Mouse (Mus musculus) embryonic facial prominence, embryonic 11.5 days (tissue): ENCODE data around the gene Gm10220. TPM values are rescaled to one million over a fixed set of nuclear protein-coding genes. Genes with fewer than 3 reads are reported as not detected.
"Not testable (repeated sequence)": the region's sequence is repeated elsewhere in the genome, so short reads cannot be mapped to it uniquely, and the experiment has no call there.

Source experiments
- ATAC-seq: fragments of 200-750 bp; cut with Nextera tagmentation; replicated peaks from 2 replicates; pipeline ENCODE4 v1.8.0; 2017; ENCODE audit warnings: low read depth; ENCODE audit not compliant: insufficient number of reproducible peaks, low FRiP score, low TSS enrichment
- DNase-seq: peaks from one replicate; pipeline ENCODE4 v3.0.0-alpha.2; 2015; ENCODE audit warnings: low spot score
- H3K27ac ChIP-seq: fragments of 300-500 bp; sonication (generic); replicated peaks from 2 replicates; pipeline ENCODE4 v1.5.1; 2014; ENCODE audit warnings: mild to moderate bottlenecking, low read depth, low read length, control low read depth
- H3K27me3 ChIP-seq: fragments of 300-500 bp; sonication (generic); 2 replicates; pipeline ENCODE4 v1.6.1; 2014; ENCODE audit warnings: mild to moderate bottlenecking, low read length, moderate library complexity, mixed read lengths; ENCODE audit not compliant: control insufficient read depth, insufficient read depth
- H3K36me3 ChIP-seq: fragments of 300-500 bp; sonication (generic); replicated peaks from 2 replicates; pipeline ENCODE4 v1.6.1; 2014; ENCODE audit warnings: low read depth, mild to moderate bottlenecking, low read length, moderate library complexity, mixed read lengths; ENCODE audit not compliant: control insufficient read depth, insufficient read depth
- H3K4me1 ChIP-seq: fragments of 300-500 bp; sonication (generic); 2 replicates; pipeline ENCODE4 v1.6.1; 2014; ENCODE audit warnings: low read length, mixed read lengths; ENCODE audit not compliant: control insufficient read depth, insufficient read depth
- H3K4me2 ChIP-seq: fragments of 300-500 bp; sonication (generic); 2 replicates; pipeline ENCODE4 v1.6.1; 2014; ENCODE audit warnings: low read depth, mild to moderate bottlenecking, control low read depth, low read length, moderate library complexity
- H3K4me3 ChIP-seq: fragments of 300-500 bp; sonication (generic); 2 replicates; pipeline ENCODE4 v1.5.1; 2014; ENCODE audit warnings: low read depth, low read length, control low read depth
- H3K9ac ChIP-seq: fragments of 300-500 bp; sonication (generic); replicated peaks from 2 replicates; pipeline ENCODE4 v1.6.1; 2014; ENCODE audit warnings: mild to moderate bottlenecking, control low read depth, low read length
- H3K9me3 ChIP-seq: fragments of 300-500 bp; sonication (generic); replicated peaks from 2 replicates; pipeline ENCODE4 v1.6.1; 2016; ENCODE audit warnings: mild to moderate bottlenecking, low read length, inconsistent platforms, mixed read lengths; ENCODE audit not compliant: control insufficient read depth
- WGBS: fragments of 180-500 bp; shearing (Covaris S2); extraction: QIAGEN DNeasy Blood & Tissue Kit; methylation state at CpG from one replicate; pipeline ENCODE4 v1.1.7; 2014; 5-methylcytosine and 5-hydroxymethylcytosine counted together
- polyA plus RNA-seq: library from polyadenylated mRNA; unstranded; fragments of >200 nt; fragmentation: Nextera tagmentation; extraction: Ambion mirVana; gene quantifications from 2 replicates; pipeline ENCODE4 v1.2.1, GENCODE M21; 2014

Gm10220 gene
- polyA plus RNA-seq: not detected in 2 replicates

DNA sequence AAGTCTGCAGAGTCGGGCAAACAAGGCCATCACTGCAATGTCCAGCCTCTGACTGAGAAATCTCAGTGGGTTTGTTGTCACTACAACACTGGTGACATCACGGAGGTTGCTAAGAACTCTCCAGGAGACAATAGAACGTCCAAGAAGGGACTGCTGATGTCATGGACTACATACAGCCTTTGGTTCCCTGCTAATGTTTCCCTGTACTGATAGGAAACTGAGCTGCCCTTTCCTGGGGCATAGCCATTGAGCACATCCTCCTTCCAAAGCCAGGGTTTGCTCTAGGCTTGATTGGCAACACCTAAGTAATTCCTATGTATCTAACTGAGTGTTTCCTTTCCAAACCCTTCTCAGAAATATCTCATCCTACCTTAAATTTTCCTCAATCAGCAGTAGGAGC is at the start of gene Gm10220:
Gene Gm10220 (minus strand): TSS at position 101 of the 400 bp plus-strand sequence.
- not testable (repeated sequence) for H3K9ac ChIP-seq, H3K36me3 ChIP-seq, H3K27me3 ChIP-seq, DNase-seq, H3K4me3 ChIP-seq, ATAC-seq, H3K27ac ChIP-seq, H3K4me2 ChIP-seq, H3K4me1 ChIP-seq, H3K9me3 ChIP-seq
- no CpG with 5 or more reads among the region's 3 CpGs for WGBS

DNA sequence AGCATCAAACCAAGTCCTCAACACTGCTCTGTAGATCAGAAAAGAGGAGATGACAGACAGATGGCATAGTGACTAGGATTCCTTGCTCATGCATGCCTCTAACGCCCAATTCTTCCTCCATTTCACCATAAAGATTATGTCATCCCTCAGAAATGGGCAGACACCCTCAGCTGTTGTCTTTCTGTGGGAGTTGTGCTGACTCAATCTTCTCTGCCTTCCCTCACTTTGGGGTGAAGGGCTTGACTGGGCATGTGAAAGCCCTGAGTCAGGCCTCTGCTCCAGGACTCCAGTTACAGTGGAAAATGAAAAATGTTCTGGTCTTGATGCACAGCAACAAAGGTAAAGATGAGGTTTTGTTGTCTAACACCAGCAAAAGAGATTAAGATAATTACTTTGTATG is 48.6 kb upstream of the Gm10220 start:
- Histone ChIP-seq H3K4me2 (no peak overlapping the region), H3K4me3 (no peak overlapping the region), H3K36me3 (no peaks in the 10 kb centered on the region), H3K27ac (no peak overlapping the region), H3K27me3 (no peaks in the 10 kb centered on the region), H3K9me3 (no peaks in the 10 kb centered on the region), H3K4me1 (no peaks in the 10 kb centered on the region), H3K9ac (no peak overlapping the region)
- DNase-seq (no peak), ATAC-seq (no peak)
- WGBS: 81% methylated on average over 1 of the region's 1 CpGs

DNA sequence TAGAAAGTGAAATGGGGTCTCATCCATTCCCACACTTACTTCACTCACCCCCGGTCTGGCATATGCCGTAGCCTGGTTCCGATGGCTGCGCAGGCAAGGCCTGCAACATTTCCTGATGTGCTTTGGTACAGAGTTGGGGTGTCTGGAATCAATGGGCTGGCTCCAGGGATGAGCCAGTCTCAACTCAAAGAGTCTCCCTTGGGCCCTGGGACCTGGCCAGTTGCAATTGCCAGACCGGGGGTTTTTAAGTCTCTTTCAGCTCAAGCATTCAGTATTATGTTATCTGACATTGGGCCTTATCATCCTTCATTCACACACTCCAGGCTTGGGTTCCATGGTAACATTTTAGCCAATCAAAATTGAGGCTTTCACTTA is 44.6 kb upstream of the Gm10220 start:
- H3K27me3 ChIP-seq: no peaks in the 10 kb centered on the region
- DNase-seq: no peak
- 89% methylated on average over 5 of the region's 5 CpGs for WGBS
- ATAC-seq: no peak
- H3K9ac ChIP-seq: no peak overlapping the region
- no peaks in the 10 kb centered on the region for H3K9me3 ChIP-seq
- H3K36me3 ChIP-seq: no peaks in the 10 kb centered on the region
- no peak overlapping the region for H3K4me2 ChIP-seq
- no peak overlapping the region for H3K27ac ChIP-seq
- H3K4me3 ChIP-seq: no peak overlapping the region
- H3K4me1 ChIP-seq: no peaks in the 10 kb centered on the region

DNA sequence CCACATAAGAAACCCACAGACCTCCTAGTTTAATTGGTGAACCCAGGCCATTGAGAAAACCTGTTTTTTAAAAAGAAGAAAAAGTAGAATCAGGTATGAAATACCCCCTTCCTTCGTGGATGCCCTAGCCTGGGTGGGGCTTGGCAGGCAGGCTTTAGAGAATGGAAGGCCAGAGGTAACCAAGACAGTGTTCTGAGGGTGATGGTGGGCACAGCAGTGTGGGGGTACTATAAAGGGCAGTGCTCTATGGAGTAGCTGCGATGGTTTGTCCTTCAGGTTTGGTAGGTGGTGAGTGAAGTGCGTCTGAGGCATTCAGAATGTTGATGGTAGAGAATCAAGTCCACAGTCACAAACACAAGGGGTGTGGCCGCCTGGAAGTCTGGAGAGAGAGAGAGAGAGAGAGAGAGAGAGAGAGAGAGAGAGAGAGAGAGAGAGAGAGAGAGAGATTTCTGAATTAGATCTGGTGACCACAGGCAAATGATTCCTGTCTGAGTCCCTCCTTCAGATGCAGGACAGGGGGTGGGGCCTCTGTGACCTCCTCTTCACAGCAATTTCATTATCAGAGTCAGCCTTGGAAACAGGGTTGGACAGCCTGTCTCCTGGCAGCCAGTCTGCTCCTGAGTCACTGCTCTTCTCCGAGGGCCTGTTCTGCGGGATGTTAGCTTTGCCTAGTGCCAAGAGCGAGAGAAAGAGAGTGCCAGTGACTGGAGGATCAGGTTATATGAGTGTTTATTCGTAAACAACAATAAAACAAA is 44.0 kb upstream of the Gm10220 start:
- Histone ChIP-seq H3K9me3 (no peaks in the 10 kb centered on the region), H3K36me3 (no peaks in the 10 kb centered on the region), H3K9ac (no peak overlapping the region), H3K27me3 (no peaks in the 10 kb centered on the region), H3K27ac (no peak overlapping the region), H3K4me1 (no peaks in the 10 kb centered on the region), H3K4me2 (no peak overlapping the region), H3K4me3 (no peak overlapping the region)
- DNase-seq (no peak), ATAC-seq (no peak)
- 78% methylated on average over 8 of the region's 8 CpGs for WGBS

DNA sequence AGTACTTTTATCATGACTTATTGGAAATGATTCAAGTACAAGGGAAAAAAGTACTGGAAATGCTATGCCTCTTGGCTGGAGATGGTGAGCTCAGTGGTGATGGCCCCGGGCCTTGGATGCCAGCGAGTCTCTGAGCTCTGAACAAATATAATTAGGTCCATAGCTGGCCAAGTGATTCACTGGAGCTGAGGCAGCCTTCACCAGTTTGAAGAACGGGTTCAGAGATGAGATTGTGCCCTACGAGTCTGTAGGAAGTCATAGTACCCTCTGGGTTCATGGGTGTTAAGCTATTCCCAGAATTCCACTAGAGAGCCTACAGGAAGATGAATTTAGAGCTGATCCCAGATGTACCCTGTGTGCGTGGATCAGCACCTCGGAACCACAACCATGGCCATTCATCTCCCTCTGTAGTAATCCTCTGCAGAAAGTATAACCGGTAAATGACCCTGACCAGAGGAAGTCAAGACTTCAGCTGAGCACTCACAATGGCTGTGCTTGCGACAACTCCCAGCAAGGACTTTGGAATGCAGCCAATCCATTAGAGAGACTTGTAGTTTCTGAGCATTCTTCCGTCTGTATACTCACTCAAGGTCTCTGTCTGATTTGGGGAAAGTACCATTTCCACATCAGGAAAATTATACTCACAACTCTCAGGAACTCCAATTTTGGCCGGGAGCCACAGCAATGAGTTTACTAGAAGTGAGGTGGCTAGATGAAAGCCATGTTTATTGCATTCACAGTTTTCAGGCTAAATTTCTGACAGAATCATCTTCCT is 36.4 kb upstream of the Gm10220 start:
- Histone ChIP-seq H3K4me1 (no peaks in the 10 kb centered on the region), H3K27me3 (no peaks in the 10 kb centered on the region), H3K27ac (no peak overlapping the region), H3K4me3 (no peak overlapping the region), H3K9me3 (no peaks in the 10 kb centered on the region), H3K9ac (no peak overlapping the region), H3K4me2 (no peak overlapping the region), H3K36me3 (no peaks in the 10 kb centered on the region)
- WGBS: 84% methylated on average over 10 of the region's 10 CpGs
- ATAC-seq: no peak
- DNase-seq: no peak

DNA sequence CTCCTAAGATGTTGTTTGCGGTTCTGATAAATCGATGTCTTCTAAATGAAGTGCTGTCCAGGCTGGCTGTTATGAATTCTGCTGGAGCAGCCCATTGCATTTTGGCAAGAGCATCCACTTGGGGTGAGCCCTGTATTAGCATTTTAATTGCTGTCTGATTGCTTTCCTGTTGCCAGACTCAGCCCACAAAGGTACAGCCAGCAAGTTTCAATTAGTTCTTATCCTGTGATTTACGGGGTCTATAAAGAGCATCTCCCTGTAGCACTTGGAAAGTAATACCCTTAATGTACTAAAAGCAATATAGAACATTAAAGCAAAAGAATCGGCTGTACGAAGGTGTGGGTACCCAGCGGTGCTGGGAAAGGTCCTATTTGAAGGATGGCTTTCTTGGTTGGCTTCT is 21.7 kb upstream of the Gm10220 start:
- ATAC-seq (no peak), DNase-seq (no peak)
- H3K4me3 ChIP-seq: no peak overlapping the region
- no peaks in the 10 kb centered on the region for H3K4me1 ChIP-seq
- H3K36me3 ChIP-seq: no peaks in the 10 kb centered on the region
- no peak overlapping the region for H3K27ac ChIP-seq
- no peak overlapping the region for H3K9ac ChIP-seq
- no peaks in the 10 kb centered on the region for H3K9me3 ChIP-seq
- no peak overlapping the region for H3K4me2 ChIP-seq
- no peaks in the 10 kb centered on the region for H3K27me3 ChIP-seq
- 87% methylated on average over 6 of the region's 6 CpGs for WGBS

DNA sequence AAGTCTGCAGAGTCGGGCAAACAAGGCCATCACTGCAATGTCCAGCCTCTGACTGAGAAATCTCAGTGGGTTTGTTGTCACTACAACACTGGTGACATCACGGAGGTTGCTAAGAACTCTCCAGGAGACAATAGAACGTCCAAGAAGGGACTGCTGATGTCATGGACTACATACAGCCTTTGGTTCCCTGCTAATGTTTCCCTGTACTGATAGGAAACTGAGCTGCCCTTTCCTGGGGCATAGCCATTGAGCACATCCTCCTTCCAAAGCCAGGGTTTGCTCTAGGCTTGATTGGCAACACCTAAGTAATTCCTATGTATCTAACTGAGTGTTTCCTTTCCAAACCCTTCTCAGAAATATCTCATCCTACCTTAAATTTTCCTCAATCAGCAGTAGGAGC is 16.0 kb downstream of the Gm10220 start, which contains the start of gene 5031410I06Rik:
Gene 5031410I06Rik (minus strand): TSS at position 101 of the 400 bp plus-strand sequence.
- H3K4me1 ChIP-seq, H3K27me3 ChIP-seq, H3K9ac ChIP-seq, H3K9me3 ChIP-seq, H3K4me3 ChIP-seq, H3K4me2 ChIP-seq, H3K36me3 ChIP-seq, ATAC-seq, H3K27ac ChIP-seq, DNase-seq: not testable (repeated sequence)
- no CpG with 5 or more reads among the region's 3 CpGs for WGBS

DNA sequence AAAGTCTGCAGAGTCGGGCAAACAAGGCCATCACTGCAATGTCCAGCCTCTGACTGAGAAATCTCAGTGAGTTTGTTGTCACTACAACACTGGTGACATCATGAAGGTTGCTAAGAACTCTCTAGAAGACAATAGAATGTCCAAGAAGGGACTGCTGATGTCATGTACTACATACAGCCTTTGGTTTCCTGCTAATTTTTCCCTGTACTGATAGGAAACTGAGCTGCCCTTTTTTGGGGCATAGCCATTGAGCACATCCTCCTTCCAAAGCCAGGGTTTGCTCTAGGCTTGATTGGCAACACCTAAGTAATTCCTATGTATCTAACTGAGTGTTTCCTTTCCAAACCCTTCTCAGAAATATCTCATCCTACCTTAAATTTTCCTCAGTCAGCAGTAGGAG is 32.0 kb downstream of the Gm10220 start, which contains the start of gene Gm10471:
Gene Gm10471 (minus strand): TSS at position 101 of the 400 bp plus-strand sequence.
- H3K9me3 ChIP-seq, H3K27me3 ChIP-seq, H3K4me1 ChIP-seq, DNase-seq, H3K27ac ChIP-seq, ATAC-seq, H3K4me2 ChIP-seq, H3K36me3 ChIP-seq, H3K9ac ChIP-seq, H3K4me3 ChIP-seq: not testable (repeated sequence)
- 95% methylated on average over 1 of the region's 1 CpGs for WGBS
